Mouse (Mus musculus): ENCODE measurements around the gene Rybp. TPM values are rescaled to one million over a fixed set of nuclear protein-coding genes. Genes with fewer than 3 reads are reported as not detected.

Gene Rybp
- 10 to 100 TPM; 17.1 to 27.6 TPM for polyA plus RNA-seq (2017; shearing (Covaris generic))

DNA sequence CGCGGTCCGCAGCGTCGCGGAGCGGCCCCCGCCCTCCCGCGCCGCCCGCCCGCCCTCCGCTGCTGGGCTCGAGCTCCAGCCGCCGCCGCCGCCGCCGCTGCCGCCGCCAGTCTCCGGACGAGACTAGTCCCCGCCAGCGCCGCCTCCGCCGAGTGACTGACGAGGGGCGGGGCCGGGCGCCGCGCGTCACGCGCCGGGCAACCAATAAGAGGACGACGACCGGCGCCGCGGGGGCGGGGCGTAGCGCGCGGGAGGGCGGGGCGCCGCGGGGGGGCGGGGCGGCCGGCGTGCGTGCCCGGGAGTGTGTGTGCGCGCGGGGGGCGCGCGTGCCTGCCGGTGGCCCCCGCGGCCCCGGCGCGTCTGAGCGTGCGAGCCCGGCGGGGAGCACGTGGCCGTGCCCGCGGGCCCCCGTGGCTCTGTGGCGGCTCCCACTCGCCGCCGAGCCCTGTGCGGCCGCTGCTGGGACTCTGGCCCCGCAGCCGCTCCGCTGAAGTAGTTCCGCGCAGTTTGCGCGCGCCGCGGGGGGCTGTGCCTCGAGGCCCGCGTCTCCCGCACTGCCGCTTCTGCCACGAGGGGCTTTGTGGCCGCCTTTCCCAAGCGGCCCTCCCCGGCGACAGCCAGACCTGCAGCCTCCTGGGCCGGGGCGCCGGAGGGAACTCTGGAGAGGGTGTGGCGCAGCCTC, at the start of gene Rybp:
Gene Rybp (minus strand): TSS at position 152 of the 682 bp plus-strand sequence.

All from inflammation-experienced regulatory T-cells (primary cell).